Mouse (Mus musculus) yolk sac, embryonic 10.5 days (tissue): ENCODE results near the gene Cenpm.

Experiments
- DNase-seq: peaks from one replicate; pipeline ENCODE4 v3.0.0-alpha.2; 2017; ENCODE audit warnings: low spot score

Cenpm gene

GRCm38 (mm10) chr15:82243311-82243710 lies 1.2 kb downstream of the Cenpm start:
- no peak for DNase-seq

- DNase-seq: peak; percentile 65
Measured at GRCm38 (mm10) chr15:82236565-82236964, 8.0 kb downstream of the Cenpm start.

- DNase-seq: no peak
Measured at GRCm38 (mm10) chr15:82235661-82236060, 8.9 kb downstream of the Cenpm start.

GRCm38 (mm10) chr15:82232651-82233050 lies 11.9 kb downstream of the Cenpm start:
- no peak for DNase-seq

DNA sequence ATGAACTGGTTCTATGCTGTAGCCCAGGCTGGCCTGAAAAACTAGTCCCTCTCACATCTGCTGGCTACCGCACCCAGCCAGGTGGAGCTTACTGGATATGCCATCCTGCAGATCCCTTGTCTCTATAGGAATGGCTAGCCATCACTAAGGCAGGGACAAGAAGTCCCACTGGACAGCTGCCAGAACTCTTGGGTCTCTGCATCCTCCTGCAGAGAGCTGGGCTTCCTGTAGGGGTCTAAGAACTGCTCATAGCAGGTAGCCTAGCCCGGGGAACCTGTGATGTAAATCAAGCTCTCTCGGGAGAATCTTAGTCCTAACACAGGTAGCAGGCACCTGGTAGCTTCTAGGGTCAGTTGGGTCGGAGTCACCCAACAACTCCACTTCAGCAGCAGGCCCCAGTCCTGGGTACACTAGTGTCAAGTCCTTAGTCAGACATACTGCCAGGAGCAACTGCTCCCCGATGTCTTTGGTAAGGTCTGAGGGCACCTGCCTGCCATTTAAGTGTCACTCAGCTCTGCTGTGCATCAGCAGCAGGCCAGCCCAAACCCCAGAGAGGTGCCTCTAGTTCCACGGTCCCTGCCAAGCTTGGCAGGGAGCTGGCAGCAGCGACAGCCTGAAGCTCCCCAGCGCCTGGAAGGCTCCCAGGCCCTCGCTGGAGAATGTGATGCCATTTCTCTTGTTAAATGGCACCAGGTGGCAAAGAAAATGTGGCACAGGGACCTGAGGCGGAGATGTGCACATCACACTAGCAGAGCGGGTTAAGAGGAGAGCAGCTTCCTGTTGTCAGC lies 12.8 kb downstream of the Cenpm start:
- DNase-seq: no peak

GRCm38 (mm10) chr15:82231100-82231499 lies 13.4 kb downstream of the Cenpm start:
- no peak for DNase-seq

DNA sequence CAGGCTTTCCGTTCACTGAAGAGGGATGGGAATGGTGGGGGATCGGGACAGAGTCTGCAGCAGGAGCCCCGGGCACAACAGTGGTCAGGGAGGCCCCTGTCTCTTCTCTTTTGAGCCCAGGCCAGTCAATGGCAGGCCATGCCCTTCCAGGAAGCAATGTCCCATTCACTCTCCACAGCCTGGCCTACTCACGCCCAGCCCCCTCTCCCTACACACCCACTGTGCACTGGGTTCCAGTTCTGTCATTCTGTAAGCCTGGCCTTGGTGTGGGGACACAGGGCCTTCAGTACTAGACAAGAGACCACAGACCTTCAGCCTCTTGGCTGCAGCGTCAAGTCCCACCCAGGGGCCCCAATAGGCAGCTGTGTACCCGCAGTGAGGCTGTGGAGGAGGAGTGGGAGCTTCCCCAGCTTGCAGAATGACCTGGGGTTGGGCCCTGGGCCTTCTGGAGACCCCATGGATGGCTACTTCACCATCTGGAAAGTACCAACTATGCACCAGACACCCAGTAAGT lies 14.4 kb downstream of the Cenpm start:
- DNase-seq: no peak

DNA sequence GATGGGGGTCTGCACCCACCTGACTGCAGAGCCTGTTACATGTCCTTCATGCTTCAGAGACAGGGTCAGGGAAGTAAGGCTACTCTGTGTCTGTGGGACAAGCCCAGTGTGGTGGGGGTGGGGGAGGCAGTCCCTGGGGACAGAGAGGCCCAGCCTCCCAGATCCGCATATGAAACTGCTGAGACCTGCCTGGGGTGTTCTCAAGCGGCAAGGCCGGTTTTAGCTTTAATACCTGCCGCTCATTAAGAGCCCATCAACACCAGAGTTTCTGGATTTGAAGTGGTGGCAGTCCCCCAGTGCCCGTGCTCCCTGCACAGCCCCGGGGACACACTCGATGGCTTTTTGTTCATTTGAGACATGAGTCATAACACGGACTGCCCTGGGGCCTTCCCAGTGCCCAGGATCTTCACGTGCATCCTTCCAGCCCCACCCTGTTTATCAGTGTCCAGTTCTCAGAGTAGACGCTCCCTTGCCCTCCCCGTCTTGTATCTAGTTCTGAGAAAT lies 15.0 kb downstream of the Cenpm start:
- no peak for DNase-seq

DNA sequence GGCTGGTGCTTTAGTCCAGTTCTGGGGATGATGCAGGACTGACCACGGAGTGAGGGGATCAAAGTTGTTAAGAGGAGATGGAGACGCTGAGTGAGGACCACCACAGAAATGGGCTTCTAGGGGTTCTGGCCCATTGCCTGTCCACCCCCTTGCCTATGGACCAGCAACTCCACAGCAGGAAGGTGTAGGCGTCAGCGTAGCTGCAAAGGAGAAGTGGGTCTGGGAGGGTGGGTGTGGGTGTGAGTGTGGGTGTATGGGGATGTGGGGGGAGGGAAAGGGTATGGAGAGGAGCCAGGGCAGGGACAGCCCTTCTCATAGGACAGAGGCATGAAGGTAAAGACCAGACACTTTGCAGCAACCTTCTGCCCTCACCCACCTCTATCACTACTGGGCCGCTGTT lies 18.8 kb downstream of the Cenpm start:
- no peak for DNase-seq

- no peak for DNase-seq
Measured at GRCm38 (mm10) chr15:82224602-82225215, 19.8 kb downstream of the Cenpm start.

- DNase-seq: no peak
Measured at GRCm38 (mm10) chr15:82223657-82224601, 20.6 kb downstream of the Cenpm start, which contains the start of gene Tnfrsf13c. Gene Tnfrsf13c, minus strand, starts transcription at chr15:82224369.

DNA sequence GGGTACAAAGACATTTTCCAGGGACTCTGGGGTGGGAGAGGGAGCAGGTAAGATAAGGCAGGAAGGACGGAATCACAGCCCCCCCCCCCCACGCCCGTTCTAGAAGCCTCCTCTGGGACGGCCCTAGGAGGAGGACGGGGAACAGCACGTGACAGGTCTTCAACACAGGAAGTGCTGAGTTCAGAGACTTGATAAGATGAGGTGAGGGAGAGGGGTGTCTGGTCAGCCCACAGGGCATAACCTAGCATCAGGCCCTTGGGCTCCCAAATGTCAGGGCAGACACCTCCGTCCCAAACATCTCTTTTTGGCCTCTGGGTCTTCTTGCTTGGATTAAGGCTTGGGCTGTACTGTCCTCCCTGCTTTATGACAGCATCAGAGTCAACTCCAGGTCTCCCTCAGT lies 21.3 kb downstream of the Cenpm start:
- DNase-seq: no peak

DNA sequence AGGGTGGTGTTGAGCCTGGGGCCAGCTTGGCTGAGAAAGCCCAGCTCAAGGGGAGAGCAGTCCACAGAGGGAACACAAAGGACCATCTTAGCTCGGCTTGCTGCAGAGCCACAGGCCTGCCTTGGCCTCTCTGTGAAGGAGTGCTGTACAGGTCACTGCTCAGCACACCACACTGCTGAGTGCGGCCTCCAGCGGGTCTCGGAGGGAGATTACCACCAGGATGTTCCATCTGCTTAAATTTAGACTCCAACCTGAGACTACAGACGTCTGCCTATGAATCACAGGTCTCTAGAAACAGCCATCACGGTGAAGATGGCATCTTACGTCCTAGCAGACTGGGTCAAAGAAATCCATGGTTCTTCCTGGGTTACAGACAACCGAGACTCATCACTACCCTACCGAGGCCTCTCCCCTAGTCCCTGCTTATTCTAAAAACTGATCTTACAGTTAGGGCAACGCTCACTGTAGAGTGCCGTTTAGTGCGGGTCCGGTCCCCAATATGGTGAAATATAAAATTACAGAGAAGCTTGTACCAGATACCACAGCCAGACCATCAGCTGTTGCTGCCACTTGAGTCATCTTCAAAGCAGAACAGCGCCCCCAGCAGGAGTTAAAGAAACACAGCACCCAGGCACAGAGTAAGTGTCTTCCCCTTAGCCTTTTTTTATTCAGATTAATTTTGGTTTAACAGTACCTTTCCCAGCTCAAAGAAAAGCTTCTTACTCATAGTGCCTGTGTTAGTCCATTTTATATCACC lies 23.3 kb downstream of the Cenpm start:
- no peak for DNase-seq

- DNase-seq: no peak
Measured at GRCm38 (mm10) chr15:82220003-82220675, 24.4 kb downstream of the Cenpm start.

GRCm38 (mm10) chr15:82218778-82219666 lies 25.5 kb downstream of the Cenpm start:
- DNase-seq: no peak

DNA sequence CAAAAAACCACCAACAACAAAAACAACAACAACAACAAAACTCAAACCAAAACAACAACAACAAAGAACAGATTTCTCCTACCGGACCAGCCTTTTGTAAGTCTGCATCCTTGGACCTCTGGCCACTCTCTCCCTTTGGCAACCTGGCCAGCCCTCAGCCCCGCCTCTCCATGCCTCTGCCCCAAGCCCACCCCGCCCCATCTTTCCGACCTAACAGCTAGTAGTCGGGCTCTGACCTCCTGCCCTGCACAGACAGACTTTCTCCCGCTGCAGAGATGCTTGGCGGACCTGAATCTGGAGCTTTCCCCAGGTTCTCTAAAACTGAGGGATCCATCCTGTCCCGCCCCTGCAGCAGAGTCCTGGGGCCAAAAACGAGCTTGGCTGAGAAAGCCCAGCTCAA lies 26.6 kb downstream of the Cenpm start:
- no peak for DNase-seq

GRCm38 (mm10) chr15:82217039-82217438 lies 27.5 kb downstream of the Cenpm start:
- no peak for DNase-seq

GRCm38 (mm10) chr15:82216142-82216827 lies 28.3 kb downstream of the Cenpm start:
- no peak for DNase-seq
